Mouse (Mus musculus) C2C12 (cell line): ENCODE results near the gene Ifi202b.
"Not testable (repeated sequence)": the region's sequence is repeated elsewhere in the genome, so short reads cannot be mapped to it uniquely, and the experiment has no call there.

Experiments used
- CTCF ChIP-seq: IDR thresholded peaks from one replicate; pipeline ENCODE4 v1.5.1; 2011; ENCODE audit not compliant: control insufficient read depth, insufficient read depth, insufficient read length
- MAX ChIP-seq: IDR thresholded peaks from one replicate; pipeline ENCODE4 v1.6.1; 2011; ENCODE audit warnings: mild to moderate bottlenecking, control low read depth
- MYOG ChIP-seq: IDR thresholded peaks from one replicate; pipeline ENCODE4 v1.6.1; 2011; ENCODE audit not compliant: control insufficient read depth, insufficient read length; ENCODE audit errors: extremely low read depth

DNA sequence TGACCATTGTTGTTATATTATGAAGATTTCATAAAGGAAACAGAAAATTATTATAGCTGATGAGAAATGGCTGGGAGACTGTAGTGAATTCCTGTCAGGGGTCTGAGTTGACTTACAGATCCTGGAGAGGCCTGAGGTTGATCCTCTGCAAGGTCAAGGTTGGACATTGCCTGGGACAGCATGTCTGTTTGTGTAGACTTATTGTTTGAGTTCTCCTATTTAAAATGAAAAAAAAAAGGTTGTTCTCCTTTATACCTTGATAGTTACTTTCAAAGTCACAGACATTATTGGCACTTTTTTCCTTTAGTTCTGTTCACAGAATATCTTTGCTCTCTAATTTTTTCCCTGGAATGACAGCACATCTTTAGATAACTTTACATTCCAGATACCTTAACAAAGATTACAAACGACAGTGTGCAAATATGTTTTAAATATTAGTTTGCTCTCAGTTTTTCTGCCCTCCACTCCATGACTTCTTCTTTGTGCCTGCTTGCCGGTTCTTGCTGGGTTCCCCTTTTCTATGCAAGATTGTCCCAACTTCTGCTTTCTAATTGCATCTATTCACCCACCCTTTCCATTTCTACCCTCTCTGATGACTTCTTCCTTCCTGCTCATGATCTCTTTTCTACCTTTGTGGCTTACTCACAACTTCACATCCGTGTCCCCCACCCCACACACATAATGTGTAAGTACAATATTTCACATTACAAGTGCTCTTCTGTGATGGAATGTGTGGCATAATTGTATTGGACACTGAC lies 22.0 kb upstream of the Ifi202b start:
- not testable (repeated sequence) for TF ChIP-seq MAX, MYOG, CTCF
